Mouse (Mus musculus) central nervous system, embryonic 11.5 days (tissue): ENCODE measurements around the gene Usp17lb. TPM values are rescaled to one million over a fixed set of nuclear protein-coding genes. Genes with fewer than 3 reads are reported as not detected.

Experiments
- polyA plus RNA-seq: library from polyadenylated mRNA; depleted of rRNA; stranded (reverse); fragments of >200 nt; gene quantifications from 2 replicates; pipeline ENCODE4 v1.2.3, GENCODE M21; 2012; rRNA removed

The Usp17lb gene
- polyA plus RNA-seq = not detected in 2 replicates

GRCm38 (mm10) chr7:104842503-104842902, at the start of gene Usp17lb:
Gene Usp17lb, minus strand, starts transcription at chr7:104842603.

GRCm38 (mm10) chr7:104877731-104878130, 35.3 kb upstream of the Usp17lb start, which contains the start of gene Olfr665:
Gene Olfr665, plus strand, starts transcription at chr7:104878031.

GRCm38 (mm10) chr7:104856709-104857108, 14.3 kb upstream of the Usp17lb start, which contains the start of gene Usp17la:
Gene Usp17la, plus strand, starts transcription at chr7:104857009.

Other genes with a start within 250 kb of the Usp17lb start
- not detected in 2 replicates for gene Olfr655, start 240.8 kb downstream of the Usp17lb start, polyA plus RNA-seq
- gene Olfr656, start 228.6 kb downstream of the Usp17lb start, polyA plus RNA-seq = not detected in 2 replicates
- gene Olfr657, start 217.8 kb downstream of the Usp17lb start, polyA plus RNA-seq = not detected in 2 replicates
- gene Olfr658, start 195.3 kb downstream of the Usp17lb start, polyA plus RNA-seq = 0.05 and 0.09 TPM in 2 replicates
- gene Olfr659, start 175.8 kb downstream of the Usp17lb start, polyA plus RNA-seq = not detected in 2 replicates
- gene Olfr661, start 156.1 kb downstream of the Usp17lb start, polyA plus RNA-seq = not detected in 2 replicates
- not detected in 2 replicates for gene Usp17le, start 65.1 kb downstream of the Usp17lb start, polyA plus RNA-seq
- gene Usp17la, start 14.4 kb upstream of the Usp17lb start, polyA plus RNA-seq = not detected in 2 replicates
- gene Olfr665, start 35.4 kb upstream of the Usp17lb start, polyA plus RNA-seq = not detected in 2 replicates
- gene Olfr666, start 53.3 kb upstream of the Usp17lb start, polyA plus RNA-seq = not detected in 2 replicates
- gene Olfr667, start 78.9 kb upstream of the Usp17lb start, polyA plus RNA-seq = not detected in 2 replicates
- gene Olfr668, start 85.5 kb upstream of the Usp17lb start, polyA plus RNA-seq = not detected in 2 replicates
- not detected in 2 replicates for gene Olfr669, start 91.6 kb upstream of the Usp17lb start, polyA plus RNA-seq
- not detected in 2 replicates for gene Olfr670, start 120.0 kb upstream of the Usp17lb start, polyA plus RNA-seq
- not detected in 2 replicates for gene Olfr671, start 136.5 kb upstream of the Usp17lb start, polyA plus RNA-seq
- gene Olfr672, start 159.4 kb upstream of the Usp17lb start, polyA plus RNA-seq = not detected in 2 replicates
- gene Olfr675, start 185.9 kb upstream of the Usp17lb start, polyA plus RNA-seq = not detected in 2 replicates
- gene Olfr676, start 190.1 kb upstream of the Usp17lb start, polyA plus RNA-seq = not detected in 2 replicates
- not detected in 2 replicates for gene Olfr677, start 208.8 kb upstream of the Usp17lb start, polyA plus RNA-seq
- gene Olfr678, start 221.9 kb upstream of the Usp17lb start, polyA plus RNA-seq = not detected in 2 replicates
- not detected in 2 replicates for gene Olfr679, start 238.6 kb upstream of the Usp17lb start, polyA plus RNA-seq